Mouse (Mus musculus): Measurements from ENCODE around the gene Cts6. TPM values are rescaled to one million over a fixed set of nuclear protein-coding genes. Genes with fewer than 3 reads are reported as not detected.

The Cts6 gene
- not detected in 2 replicates for polyA plus RNA-seq (2012; rRNA removed)

DNA sequence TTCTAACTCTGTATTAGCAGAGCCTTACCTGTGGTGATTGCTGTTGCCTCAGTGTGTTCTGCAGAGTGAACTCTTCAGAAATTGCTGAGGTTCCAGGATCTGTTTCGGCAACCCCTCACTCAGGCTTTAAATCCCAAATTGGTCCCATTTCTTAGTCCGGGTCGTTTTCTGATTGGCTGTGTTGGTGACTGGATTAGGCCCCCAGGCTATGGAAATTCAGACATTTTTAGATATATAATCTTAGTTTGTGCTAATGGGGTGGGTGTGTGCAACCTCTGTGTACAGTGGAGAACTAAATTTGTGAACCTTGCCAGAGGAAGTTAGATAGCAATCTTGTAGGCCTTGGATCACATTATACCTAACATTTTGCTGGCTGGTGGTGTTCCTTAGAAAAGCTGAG, at the start of gene Cts6:
TSS of gene Cts6 (minus strand) at position 101 of the 400 bp plus-strand sequence.

GRCm38 (mm10) chr13:61164156-61164555, 39.1 kb downstream of the Cts6 start, which contains the start of gene Ctsr:
Gene Ctsr (minus strand): TSS chr13:61164256.

Other genes with a start within 250 kb of the Cts6 start
- gene Ctsj, start 197.5 kb downstream of the Cts6 start, polyA plus RNA-seq (2012; rRNA removed) = 0.05 and 0.06 TPM in 2 replicates
- not detected in 2 replicates for gene Ctsq, start 162.8 kb downstream of the Cts6 start, polyA plus RNA-seq (2012; rRNA removed)
- not detected in 2 replicates for gene Ctsr, start 39.2 kb downstream of the Cts6 start, polyA plus RNA-seq (2012; rRNA removed)
- gene Cts8, start 51.9 kb upstream of the Cts6 start, polyA plus RNA-seq (2012; rRNA removed) = not detected in 2 replicates
- gene Gm49398, start 85.4 kb upstream of the Cts6 start, polyA plus RNA-seq (2012; rRNA removed) = not detected in 2 replicates
- gene Cts7, start 154.8 kb upstream of the Cts6 start, polyA plus RNA-seq (2012; rRNA removed) = not detected in 2 replicates